Mouse (Mus musculus) CH12.LX (cell line): ENCODE data around the gene Stk39.

Source experiments
- CTCF ChIP-seq, 2 experiments: IDR thresholded peaks in 1 of 2; conservative IDR thresholded peaks in 1 of 2; 2 replicates each; pipeline ENCODE4 v1.5.1; 2011 to 2012; ENCODE audit warnings: low read depth in 2 of 2, low read length in 2 of 2, improper control_type of control experiment in 1 of 2, inconsistent platforms in 1 of 2, mild to moderate bottlenecking in 1 of 2, moderate library complexity in 1 of 2
- E2F4 ChIP-seq: IDR thresholded peaks from 2 replicates; pipeline ENCODE4 v1.6.1; 2011; ENCODE audit warnings: low read depth, low read length, improper control_type of control experiment; ENCODE audit not compliant: insufficient replicate concordance

DNA sequence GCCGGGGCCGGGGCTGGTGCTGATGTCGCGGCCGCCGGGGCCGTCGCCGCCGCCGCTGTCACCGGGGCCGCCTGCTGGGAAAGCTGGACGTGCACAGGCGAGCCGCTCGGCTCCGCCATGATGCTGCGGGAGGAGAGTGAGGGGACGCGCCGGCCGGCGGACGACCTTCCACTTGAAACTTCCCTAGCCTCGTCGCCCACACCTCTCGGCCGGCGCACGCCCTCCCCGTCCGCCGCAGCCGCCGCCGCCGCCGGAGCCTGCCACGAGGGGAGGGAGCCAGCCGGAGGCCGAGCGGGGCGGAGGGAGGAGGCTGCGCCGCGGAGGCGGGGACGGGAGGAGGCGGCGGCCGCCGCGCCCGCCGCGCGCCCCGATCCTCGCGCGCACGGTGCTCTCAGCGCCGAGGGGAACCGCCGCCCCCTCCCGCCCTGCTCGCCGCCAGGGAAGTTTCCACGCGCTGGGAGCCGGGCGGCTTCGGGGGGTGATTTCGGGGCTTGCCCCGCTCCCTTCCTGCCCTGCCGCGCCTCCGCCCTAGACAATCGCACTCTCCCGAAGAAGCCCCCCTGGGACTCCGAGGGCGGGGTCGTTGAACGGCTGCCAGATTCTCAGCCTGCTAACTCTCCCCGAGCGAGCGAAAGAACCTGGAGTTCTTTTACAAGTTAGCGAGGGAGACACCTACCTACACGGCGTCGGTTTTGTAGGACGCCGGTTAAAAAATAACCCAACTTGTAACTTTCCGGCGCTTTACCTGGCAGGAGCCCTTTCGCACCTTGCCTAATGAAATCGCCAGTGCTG lies at the start of gene Stk39:
- TF ChIP-seq CTCF (conservative IDR thresholded peaks at IDR 0.05 in 1 of 2, IDR thresholded peaks at IDR 0.05 in 1 of 2; ENCODE audit: low read depth in 2 of 2, low read length in 2 of 2): no peak
- no peak for TF ChIP-seq E2F4
